Mouse (Mus musculus): ENCODE measurements around the gene Prkg1. TPM values are rescaled to one million over a fixed set of nuclear protein-coding genes. Genes with fewer than 3 reads are reported as not detected.

Prkg1 gene
- total RNA-seq, 4 experiments from 2014 or later = 13.9 to 18.1 (median 15.9) TPM

GRCm38 (mm10) chr19:31630899-31631869 is 133.6 kb downstream of the Prkg1 start:
- DNase-seq (ENCODE audit: low spot score in 2 of 2) = no peak

GRCm38 (mm10) chr19:31621716-31622115 is 143.1 kb downstream of the Prkg1 start:
- no peak for DNase-seq (ENCODE audit: low spot score in 2 of 2)

GRCm38 (mm10) chr19:31616830-31617229 is 148.0 kb downstream of the Prkg1 start:
- DNase-seq (ENCODE audit: low spot score in 2 of 2) = no peak

- DNase-seq (ENCODE audit: low spot score in 2 of 2) = no peak
Observed at GRCm38 (mm10) chr19:31616159-31616558, 148.7 kb downstream of the Prkg1 start.

- DNase-seq (ENCODE audit: low spot score in 2 of 2) = no peak
Observed at GRCm38 (mm10) chr19:31613146-31613545, 151.7 kb downstream of the Prkg1 start.

GRCm38 (mm10) chr19:31602578-31602977 is 162.3 kb downstream of the Prkg1 start:
- DNase-seq (ENCODE audit: low spot score in 2 of 2) = no peak

GRCm38 (mm10) chr19:31594011-31594410 is 170.8 kb downstream of the Prkg1 start:
- DNase-seq (ENCODE audit: low spot score in 2 of 2) = no peak

GRCm38 (mm10) chr19:31590701-31591100 is 174.1 kb downstream of the Prkg1 start:
- DNase-seq (ENCODE audit: low spot score in 2 of 2) = no peak

GRCm38 (mm10) chr19:31577092-31577491 is 187.7 kb downstream of the Prkg1 start:
- DNase-seq (ENCODE audit: low spot score in 2 of 2) = no peak

GRCm38 (mm10) chr19:31564329-31564728 is 200.5 kb downstream of the Prkg1 start:
- peak in 1 of 2 experiments; percentile 51 for DNase-seq (ENCODE audit: low spot score in 2 of 2)

- no peak for DNase-seq (ENCODE audit: low spot score in 2 of 2)
Observed at GRCm38 (mm10) chr19:31546063-31546462, 218.8 kb downstream of the Prkg1 start.

GRCm38 (mm10) chr19:31531249-31531740 is 233.5 kb downstream of the Prkg1 start:
- DNase-seq (ENCODE audit: low spot score in 2 of 2) = no peak

- DNase-seq (ENCODE audit: low spot score in 2 of 2) = no peak
Observed at GRCm38 (mm10) chr19:31530616-31531015, 234.2 kb downstream of the Prkg1 start.

- no peak for DNase-seq (ENCODE audit: low spot score in 2 of 2)
Observed at GRCm38 (mm10) chr19:31529890-31530289, 234.9 kb downstream of the Prkg1 start.

- no peak for DNase-seq (ENCODE audit: low spot score in 2 of 2)
Observed at GRCm38 (mm10) chr19:31514490-31514889, 250.3 kb downstream of the Prkg1 start.

GRCm38 (mm10) chr19:31507831-31508230 is 257.0 kb downstream of the Prkg1 start:
- no peak for DNase-seq (ENCODE audit: low spot score in 2 of 2)

GRCm38 (mm10) chr19:31506296-31506695 is 258.5 kb downstream of the Prkg1 start:
- DNase-seq (ENCODE audit: low spot score in 2 of 2) = no peak

GRCm38 (mm10) chr19:31505041-31505440 is 259.8 kb downstream of the Prkg1 start:
- DNase-seq (ENCODE audit: low spot score in 2 of 2) = no peak

GRCm38 (mm10) chr19:31497386-31497785 is 267.4 kb downstream of the Prkg1 start:
- no peak for DNase-seq (ENCODE audit: low spot score in 2 of 2)

- DNase-seq (ENCODE audit: low spot score in 2 of 2) = no peak
Observed at GRCm38 (mm10) chr19:31489606-31490005, 275.2 kb downstream of the Prkg1 start.

GRCm38 (mm10) chr19:31471766-31472165 is 293.1 kb downstream of the Prkg1 start:
- no peak for DNase-seq (ENCODE audit: low spot score in 2 of 2)

GRCm38 (mm10) chr19:31460188-31460587 is 304.6 kb downstream of the Prkg1 start:
- DNase-seq (ENCODE audit: low spot score in 2 of 2) = no peak

- DNase-seq (ENCODE audit: low spot score in 2 of 2) = no peak
Observed at GRCm38 (mm10) chr19:31444101-31444500, 320.7 kb downstream of the Prkg1 start.

All from left cerebral cortex, adult 8-10 months (tissue).